Mouse (Mus musculus) lung, adult 2 months (tissue): ENCODE data around the gene Tmem106b.

ENCODE experiments used
- CTCF ChIP-seq: fragments of 200-500 bp; IDR thresholded peaks from 2 replicates; pipeline ENCODE4 v1.5.1; 2011; ENCODE audit warnings: mild to moderate bottlenecking, low read length, control low read depth; ENCODE audit not compliant: insufficient read depth
- POLR2A ChIP-seq: fragments of 200-500 bp; IDR thresholded peaks from 2 replicates; pipeline ENCODE4 v1.6.1; 2011; ENCODE audit warnings: low read depth, mild to moderate bottlenecking, control low read depth, low read length, borderline replicate concordance; ENCODE audit errors: extremely low read depth

DNA sequence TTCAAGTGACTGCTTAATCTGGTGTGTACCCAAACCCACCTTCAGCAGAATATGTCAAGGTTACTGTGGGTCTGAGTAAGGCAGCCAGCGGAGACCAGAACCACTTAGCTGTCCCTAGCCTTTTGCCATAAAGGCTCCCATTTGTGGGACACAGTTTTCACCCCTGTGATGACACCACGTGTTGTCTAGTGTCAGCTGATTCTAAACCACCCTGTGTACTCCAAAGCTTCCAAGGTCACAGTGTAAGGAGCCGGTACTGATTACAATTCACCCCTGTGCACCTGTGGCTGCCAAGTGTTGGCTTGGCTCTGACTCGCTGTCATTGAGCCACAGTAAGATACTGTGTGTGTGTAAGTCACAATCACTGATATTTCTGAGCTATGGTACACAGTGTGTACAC is 926 bp downstream of the Tmem106b start:
- TF ChIP-seq CTCF: no peak
- no peak for TF ChIP-seq POLR2A
